Mouse (Mus musculus) embryo, embryonic 10.5 days (tissue): ENCODE measurements at regions not wholly inside any gene's neighbourhood (a gene's known extent, or its start where the extent isn't known, plus 50 kb on each side); places are given as distances from the start of the nearest gene placed in this dataset.
"Not testable (repeated sequence)": the region's sequence is repeated elsewhere in the genome, so short reads cannot be mapped to it uniquely, and the experiment has no call there.

ENCODE experiments used
- DNase-seq: peaks from one replicate; pipeline ENCODE4 v3.0.0-alpha.2; 2015; ENCODE audit warnings: low spot score

- DNase-seq = no peak
These were observed 132.0 kb upstream of the Gadl1 start for GRCm38 (mm10) chr9:115777097-115777864.

DNA sequence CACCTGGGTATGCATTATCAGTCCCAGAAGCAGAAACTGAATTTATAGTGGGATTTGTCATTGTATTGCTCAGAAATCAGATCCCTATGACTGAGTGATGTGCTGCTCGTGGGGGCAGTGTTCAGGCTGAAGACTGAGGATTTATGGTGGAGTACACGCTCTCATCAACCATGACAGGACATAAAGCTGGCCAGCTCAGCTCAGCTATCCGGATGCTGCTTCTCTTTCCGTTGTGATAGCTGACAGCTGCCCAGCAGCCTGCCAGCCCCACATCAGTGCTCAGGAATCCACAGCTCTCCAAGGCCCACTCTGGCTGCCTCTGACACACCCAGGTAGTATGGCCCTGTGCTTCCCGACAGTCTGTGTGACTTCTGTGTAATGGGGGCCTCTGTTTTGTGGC, 130.4 kb upstream of the Gadl1 start:
- no peak for DNase-seq

DNA sequence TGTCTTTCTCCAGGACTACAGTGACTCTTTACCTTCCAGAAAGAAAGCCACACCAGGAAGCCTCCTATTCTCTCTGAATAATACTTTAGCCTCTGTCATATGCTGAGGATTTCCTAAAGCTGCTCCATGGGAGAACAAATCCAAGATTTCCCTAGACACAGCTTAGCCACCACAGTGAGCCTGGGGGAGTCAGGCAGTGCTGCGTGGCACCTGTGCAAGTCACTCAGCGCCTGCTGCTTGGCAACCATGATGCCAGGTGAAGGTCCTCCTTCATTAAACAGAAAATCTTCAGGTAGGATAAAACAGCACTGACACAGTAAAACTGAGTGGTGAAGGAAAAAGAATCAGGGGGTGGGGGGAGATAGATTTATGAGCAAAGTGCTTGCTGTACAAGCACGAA, 109.9 kb upstream of the Gadl1 start:
- no peak for DNase-seq

- peak; percentile 66 for DNase-seq
These were observed 108.6 kb upstream of the Gadl1 start for GRCm38 (mm10) chr9:115800624-115801023.

- DNase-seq = no peak
These were observed 106.2 kb upstream of the Gadl1 start for GRCm38 (mm10) chr9:115803071-115803470.

DNA sequence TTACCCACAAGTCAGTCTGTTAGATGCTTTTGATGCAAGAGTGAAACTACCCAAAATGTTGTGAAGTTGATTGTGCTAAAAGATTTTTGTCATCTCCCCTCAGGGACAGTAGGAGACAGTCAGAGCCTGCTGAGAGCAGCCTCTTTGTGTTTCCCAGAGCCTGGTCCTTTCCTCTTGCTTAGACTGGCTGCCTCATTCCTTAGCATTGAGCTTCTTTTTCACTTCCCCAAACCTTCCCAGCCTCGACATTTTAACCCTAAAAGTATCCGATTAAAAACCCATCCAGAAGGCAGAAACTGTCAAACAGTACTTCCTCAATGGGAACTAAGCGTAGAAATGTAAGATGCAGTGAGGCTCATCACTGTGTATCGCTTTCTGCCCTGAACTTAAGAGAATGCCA, 104.0 kb upstream of the Gadl1 start:
- DNase-seq = peak; percentile 8

DNA sequence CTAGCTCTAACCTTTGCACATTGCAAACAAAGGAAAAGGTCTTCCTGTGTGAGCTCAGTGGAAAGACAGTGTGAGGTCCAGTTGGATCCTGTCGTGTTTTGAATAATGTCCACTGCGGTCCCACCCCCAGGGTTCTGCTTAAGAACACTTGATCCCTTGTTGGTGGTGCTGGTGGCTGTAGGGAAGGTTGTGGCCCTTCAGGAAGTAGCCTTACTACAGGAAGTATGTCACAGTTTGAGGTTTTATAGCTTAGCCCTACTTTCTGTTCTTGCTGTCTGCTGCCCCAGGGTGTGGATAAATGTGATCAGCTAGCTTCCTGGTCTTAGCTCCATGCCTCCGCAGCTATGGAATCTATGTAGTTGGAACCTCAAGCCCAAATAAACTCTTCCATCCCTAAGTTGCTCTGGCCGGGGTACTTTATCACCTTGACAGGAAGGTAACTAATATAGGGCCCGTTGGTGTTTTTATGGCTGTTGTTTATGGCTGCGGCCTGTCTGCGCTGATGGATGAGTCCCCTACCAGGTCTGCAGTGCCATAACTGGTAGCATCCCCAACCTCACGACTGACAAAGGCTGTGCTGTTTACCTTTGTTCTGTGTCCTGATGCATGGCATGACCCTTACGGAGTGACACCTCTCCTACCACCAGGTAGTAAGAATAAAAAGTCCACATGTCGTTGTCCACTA, 103.1 kb upstream of the Gadl1 start:
- peak; percentile 34 for DNase-seq

DNA sequence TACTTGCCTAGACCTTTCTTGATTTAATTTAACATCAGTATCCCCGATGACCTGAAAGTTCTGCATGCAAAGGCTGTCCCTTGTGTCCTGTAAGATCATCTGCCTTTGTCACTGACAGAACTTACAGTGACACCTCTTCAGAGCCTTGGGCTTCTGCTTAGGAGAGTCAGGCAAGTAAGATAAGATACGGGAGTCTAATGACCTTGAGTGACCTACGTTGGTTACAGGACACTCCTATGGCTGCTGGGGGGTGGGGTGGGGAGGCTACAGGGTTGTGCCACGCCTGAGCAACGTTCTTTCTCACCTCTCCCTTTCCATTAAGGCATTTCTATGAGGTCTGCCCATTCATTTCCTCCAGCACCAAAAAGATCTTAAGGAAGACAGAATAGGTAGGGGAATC, 69.1 kb upstream of the Gadl1 start:
- no peak for DNase-seq

DNA sequence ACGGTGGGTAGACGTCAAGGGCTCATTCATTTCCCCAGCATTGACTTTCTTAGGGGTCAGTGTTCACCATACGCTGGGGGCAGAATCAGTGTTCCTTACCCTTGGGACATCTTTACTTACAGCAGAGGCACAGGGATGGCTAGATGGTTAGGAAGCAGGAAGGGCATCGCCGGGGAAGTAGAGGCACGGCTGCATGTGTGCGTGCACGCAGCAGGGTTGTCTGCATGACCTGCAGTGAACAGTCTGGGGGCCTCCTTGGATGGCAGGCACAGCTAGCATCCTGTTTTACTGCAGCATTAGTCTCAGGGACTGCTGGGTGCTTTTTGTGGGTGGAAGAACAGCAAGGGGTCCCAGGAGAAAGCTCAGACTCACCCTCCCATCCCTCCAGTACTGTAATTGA, 68.5 kb upstream of the Gadl1 start:
- DNase-seq = no peak

DNA sequence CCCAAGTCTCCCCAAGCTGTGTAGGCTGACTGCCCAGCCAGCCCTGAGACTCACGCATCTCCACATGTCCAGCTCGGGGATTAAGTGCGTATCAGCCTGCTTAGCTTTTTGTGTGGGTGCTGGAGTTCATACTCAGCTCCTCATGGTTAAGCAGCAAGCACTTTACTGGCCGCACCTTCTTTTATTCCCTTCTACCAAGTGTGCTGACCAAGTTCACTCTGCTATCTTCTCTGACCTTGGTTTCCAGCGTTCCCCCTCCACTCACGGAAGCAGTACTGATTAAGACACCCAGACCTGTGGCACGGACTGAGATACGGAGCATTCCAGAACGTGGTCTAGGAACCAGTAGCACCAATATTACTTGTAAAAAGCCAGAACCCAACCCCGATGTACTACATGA, 67.6 kb upstream of the Gadl1 start:
- DNase-seq = no peak

DNA sequence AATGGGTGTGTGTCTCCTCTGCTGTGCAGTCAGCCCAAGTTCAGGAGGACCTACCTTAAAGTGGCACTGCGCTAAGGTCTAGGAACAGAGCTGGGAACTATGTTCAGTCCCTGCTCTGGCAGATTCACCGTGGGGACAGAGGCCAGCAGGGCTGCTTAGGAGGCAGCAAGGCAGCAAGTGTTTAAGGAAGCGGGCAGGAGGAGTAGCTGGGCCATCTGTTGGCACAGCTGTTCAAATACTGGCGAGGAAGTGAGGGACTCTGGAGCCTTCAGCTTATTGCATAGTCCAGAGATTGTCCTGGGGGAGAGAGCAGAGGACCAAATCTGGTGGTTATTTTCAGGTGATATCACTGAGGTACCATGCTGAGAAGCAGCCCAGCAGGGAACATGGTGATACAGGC, 64.9 kb upstream of the Gadl1 start:
- no peak for DNase-seq

GRCm38 (mm10) chr9:115845091-115845490, 64.2 kb upstream of the Gadl1 start:
- no peak for DNase-seq

DNA sequence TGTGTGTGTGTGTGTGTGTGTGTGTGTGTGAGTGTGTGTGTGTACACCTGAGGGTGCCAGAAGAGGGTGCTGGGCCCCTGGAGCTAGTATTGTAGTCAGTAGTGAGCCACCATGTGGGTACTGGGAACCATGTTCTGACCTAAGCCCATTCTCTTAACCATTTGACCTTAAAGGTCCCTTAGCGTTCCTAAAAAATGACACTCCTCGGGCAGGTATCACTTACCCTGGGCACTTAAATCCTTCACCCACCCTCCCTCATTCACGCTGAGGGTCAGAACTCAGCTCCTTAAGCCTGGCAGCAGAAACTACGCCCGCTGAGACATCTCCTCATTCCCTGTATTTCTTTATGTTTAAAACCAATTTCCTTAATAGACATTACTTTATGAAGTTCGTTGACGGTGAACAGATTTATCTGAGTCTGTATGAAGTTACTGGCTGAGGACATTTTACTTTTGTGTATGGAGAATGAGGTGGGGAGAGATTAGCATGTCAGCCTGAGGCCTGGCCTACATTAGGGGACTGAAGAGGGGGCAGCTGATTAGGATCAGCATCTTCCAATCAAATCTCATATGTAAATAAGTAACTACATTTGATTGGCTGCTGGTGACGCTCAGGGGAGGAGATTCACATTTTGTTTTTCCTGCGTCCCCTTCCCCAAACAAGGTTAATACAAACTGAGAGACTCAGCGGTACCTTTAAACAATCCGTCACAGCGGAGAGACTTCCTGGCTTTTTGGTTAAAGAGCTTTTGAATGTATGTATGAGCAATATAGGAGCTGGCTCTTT, 61.8 kb upstream of the Gadl1 start:
- peak; percentile 78 for DNase-seq

DNA sequence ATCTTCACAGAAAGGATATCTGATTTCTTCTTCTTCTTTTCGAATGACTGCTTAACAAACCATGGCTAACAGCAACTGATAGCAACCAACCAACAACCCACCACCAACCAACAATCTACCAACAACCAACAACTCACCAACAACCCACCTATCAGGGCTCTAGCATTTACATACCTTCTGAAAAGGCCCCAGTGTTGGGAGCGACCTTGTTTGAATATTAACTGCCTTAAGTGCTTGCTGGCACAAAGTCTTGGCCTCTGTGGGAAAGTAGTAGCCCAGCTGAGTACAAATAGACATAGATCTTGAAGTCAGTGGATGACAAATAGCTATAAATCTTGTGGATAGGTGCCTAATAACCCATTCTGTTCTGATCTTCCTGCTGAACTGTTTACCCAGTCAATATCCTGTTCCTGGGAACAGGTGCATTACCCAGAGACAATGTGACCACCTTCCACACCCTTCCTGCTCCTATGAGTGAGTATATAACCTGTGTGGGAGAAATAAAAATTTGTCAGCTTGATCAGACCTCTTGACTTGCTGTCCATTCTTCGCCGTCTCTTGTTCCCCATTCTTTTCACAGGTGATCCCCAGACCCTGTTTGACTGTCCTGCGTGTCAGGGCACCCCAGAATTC, 55.9 kb upstream of the Gadl1 start:
- not testable (repeated sequence) for DNase-seq

GRCm38 (mm10) chr9:115857301-115857700, 52.0 kb upstream of the Gadl1 start:
- DNase-seq = no peak

DNA sequence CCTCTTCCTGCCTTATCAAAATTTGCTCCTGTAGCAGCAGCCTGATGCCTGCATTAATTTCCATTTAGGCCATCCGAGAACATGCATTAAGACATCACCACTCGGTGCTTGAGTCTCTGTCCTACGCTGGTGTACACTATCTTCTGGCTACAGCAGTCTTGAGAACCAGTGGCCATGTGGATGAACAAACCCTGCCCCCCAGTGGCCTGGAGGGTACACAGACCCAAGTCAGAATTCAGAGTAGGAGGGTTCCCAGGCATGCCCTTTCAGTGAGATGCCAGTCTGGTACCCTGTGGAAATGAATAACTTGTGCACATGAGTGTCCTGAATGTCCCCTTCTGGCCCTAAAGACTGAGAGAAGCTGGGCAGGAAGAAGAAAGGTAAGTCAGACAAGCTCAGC, 50.4 kb upstream of the Gadl1 start:
- DNase-seq = no peak
